Mouse (Mus musculus) kidney, postnatal 10 days (tissue): ENCODE data around the gene Pip5kl1.

Source experiments
- DNase-seq: peaks from one replicate; pipeline ENCODE4 v3.0.0; 2021; ENCODE audit warnings: mixed read lengths

Pip5kl1 gene

GRCm38 (mm10) chr2:32617109-32617508, 42.5 kb downstream of the Pip5kl1 start:
- no peak for DNase-seq

GRCm38 (mm10) chr2:32617601-32618000, 43.0 kb downstream of the Pip5kl1 start:
- no peak for DNase-seq

GRCm38 (mm10) chr2:32618051-32618450, 43.5 kb downstream of the Pip5kl1 start:
- no peak for DNase-seq

GRCm38 (mm10) chr2:32620682-32621516, 46.3 kb downstream of the Pip5kl1 start:
- DNase-seq, result peak; percentile 86

- DNase-seq, result no peak
These were observed 46.9 kb downstream of the Pip5kl1 start, which contains the start of gene Ak1 for GRCm38 (mm10) chr2:32621517-32621859. Gene Ak1 (plus strand): TSS chr2:32621758.

GRCm38 (mm10) chr2:32624111-32624748, 49.6 kb downstream of the Pip5kl1 start:
- no peak for DNase-seq

GRCm38 (mm10) chr2:32625212-32625872, 50.7 kb downstream of the Pip5kl1 start:
- DNase-seq, result peak; percentile 85

- no peak for DNase-seq
These were observed 51.5 kb downstream of the Pip5kl1 start for GRCm38 (mm10) chr2:32625873-32626694.

GRCm38 (mm10) chr2:32627266-32628043, 52.9 kb downstream of the Pip5kl1 start:
- DNase-seq, result no peak

- DNase-seq, result no peak
These were observed 53.5 kb downstream of the Pip5kl1 start for GRCm38 (mm10) chr2:32628044-32628550.

- peak; percentile 69 for DNase-seq
These were observed 54.1 kb downstream of the Pip5kl1 start for GRCm38 (mm10) chr2:32628729-32629128.

- DNase-seq, result peak; percentile 75
These were observed 54.8 kb downstream of the Pip5kl1 start for GRCm38 (mm10) chr2:32629276-32629976.

GRCm38 (mm10) chr2:32630036-32630435, 55.4 kb downstream of the Pip5kl1 start:
- no peak for DNase-seq

GRCm38 (mm10) chr2:32631046-32631445, 56.4 kb downstream of the Pip5kl1 start:
- no peak for DNase-seq

- peak; percentile 89 for DNase-seq
These were observed 57.3 kb downstream of the Pip5kl1 start for GRCm38 (mm10) chr2:32631737-32632394.
